Mouse (Mus musculus) kidney, embryonic 16.5 days (tissue): ENCODE results near the gene Maml3. TPM values are rescaled to one million over a fixed set of nuclear protein-coding genes. Genes with fewer than 3 reads are reported as not detected.

Experiments used
- ATAC-seq: fragments of 200-750 bp; cut with Nextera tagmentation; 2 replicates; pipeline ENCODE4 v1.8.0; 2017; ENCODE audit warnings: moderate TSS enrichment; ENCODE audit not compliant: low FRiP score, low TSS enrichment
- H3K27ac ChIP-seq: fragments of 300-500 bp; sonication (generic); 2 replicates; pipeline ENCODE4 v1.5.1; 2014; ENCODE audit warnings: low read length
- H3K27me3 ChIP-seq: fragments of 300-500 bp; sonication (generic); 2 replicates; pipeline ENCODE4 v1.6.1; 2014; ENCODE audit warnings: low read length, control low read depth, mixed read lengths; ENCODE audit not compliant: insufficient read depth
- H3K36me3 ChIP-seq: fragments of 300-500 bp; sonication (generic); 2 replicates; pipeline ENCODE4 v1.6.1; 2014; ENCODE audit warnings: low read length, control low read depth, mixed read lengths; ENCODE audit not compliant: insufficient read depth
- H3K4me1 ChIP-seq: fragments of 300-500 bp; sonication (generic); 2 replicates; pipeline ENCODE4 v1.6.1; 2014; ENCODE audit warnings: low read length, control low read depth, mixed read lengths; ENCODE audit not compliant: insufficient read depth
- H3K4me2 ChIP-seq: fragments of 300-500 bp; sonication (generic); replicated peaks from 2 replicates; pipeline ENCODE4 v1.6.1; 2014; ENCODE audit warnings: low read depth, low read length
- H3K4me3 ChIP-seq: fragments of 300-500 bp; sonication (generic); 2 replicates; pipeline ENCODE4 v1.5.1; 2014; ENCODE audit warnings: mild to moderate bottlenecking, low read length
- H3K9ac ChIP-seq: fragments of 300-500 bp; sonication (generic); replicated peaks from 2 replicates; pipeline ENCODE4 v1.6.1; 2014; ENCODE audit warnings: low read length
- H3K9me3 ChIP-seq: fragments of 300-500 bp; sonication (generic); 2 replicates; pipeline ENCODE4 v1.6.1; 2016; ENCODE audit warnings: low read length, control low read depth
- WGBS: fragments of 180-500 bp; shearing (Covaris S2); extraction: QIAGEN DNeasy Blood & Tissue Kit; methylation state at CpG from one replicate; pipeline ENCODE4 v1.1.7; 2014; 5-methylcytosine and 5-hydroxymethylcytosine counted together
- polyA plus RNA-seq: library from polyadenylated mRNA; unstranded; fragments of >200 nt; fragmentation: Nextera tagmentation; extraction: Ambion mirVana; gene quantifications from 2 replicates; pipeline ENCODE4 v1.2.1, GENCODE M21; 2015

The Maml3 gene
- polyA plus RNA-seq, 1 experiment from 2014 or later, result 6.7 TPM

DNA sequence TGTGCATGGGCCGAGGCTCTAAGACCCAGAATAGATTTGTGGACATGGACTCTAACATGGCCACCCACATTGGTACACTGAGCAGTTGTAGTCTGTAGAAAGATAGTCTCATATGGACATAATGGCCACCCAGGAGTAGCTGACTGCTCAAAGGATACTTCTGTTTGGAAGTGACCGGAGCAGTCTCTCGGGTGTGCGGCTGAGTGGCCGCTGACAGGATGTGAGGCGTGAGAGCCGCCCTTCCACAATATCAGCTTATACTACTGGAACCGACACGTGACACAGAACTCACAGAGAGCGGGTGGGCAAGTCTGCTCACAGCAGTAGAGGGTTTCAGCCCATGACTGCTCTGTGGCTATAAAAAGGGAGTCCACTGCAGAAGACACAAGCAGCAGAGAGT lies 283.3 kb downstream of the Maml3 start:
- Histone ChIP-seq H3K36me3 (no peaks in the 10 kb centered on the region), H3K9me3 (no peaks in the 10 kb centered on the region), H3K4me1 (no peaks in the 10 kb centered on the region), H3K4me3 (no peak overlapping the region), H3K27me3 (no peaks in the 10 kb centered on the region), H3K9ac (no peak overlapping the region), H3K4me2 (no peak overlapping the region), H3K27ac (no peak overlapping the region)
- WGBS, result 75% methylated on average over 10 of the region's 10 CpGs
- 0 out of 2 replicates have a peak, but pooled peaks have one; percentile 19 for ATAC-seq

DNA sequence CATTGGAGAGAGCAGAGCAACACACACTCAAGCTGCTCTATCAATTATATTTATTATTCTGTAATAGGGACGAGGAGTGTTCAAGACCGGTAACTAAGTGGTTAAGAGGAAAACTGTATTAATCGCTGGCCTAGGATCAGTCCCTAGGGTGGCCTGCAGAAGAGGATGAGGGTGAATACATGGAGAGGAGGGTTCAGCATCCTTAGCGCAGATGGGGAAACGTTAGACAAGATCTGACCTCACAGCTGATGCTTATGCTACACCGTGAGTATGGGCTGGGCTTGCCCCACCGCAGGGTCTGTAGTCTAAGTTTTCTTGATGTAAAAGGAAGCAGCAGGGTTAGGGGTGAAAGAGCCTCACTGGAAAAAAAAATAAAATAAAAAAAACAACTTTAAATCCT lies 285.8 kb downstream of the Maml3 start:
- ATAC-seq, result no peak
- H3K9ac ChIP-seq, result no peak overlapping the region

GRCm38 (mm10) chr3:51817919-51818318 lies 287.0 kb downstream of the Maml3 start:
- H3K4me2 ChIP-seq, result no peak overlapping the region
- H3K4me1 ChIP-seq, result no peaks in the 10 kb centered on the region
- no peaks in the 10 kb centered on the region for H3K36me3 ChIP-seq
- WGBS, result 93% methylated on average over 15 of the region's 15 CpGs
- H3K27me3 ChIP-seq, result no peaks in the 10 kb centered on the region
- H3K27ac ChIP-seq, result no peak overlapping the region
- H3K9me3 ChIP-seq, result no peaks in the 10 kb centered on the region
- H3K9ac ChIP-seq, result no peak overlapping the region
- no peak for ATAC-seq
- H3K4me3 ChIP-seq, result no peak overlapping the region

More for the DNA sequence above, 285.8 kb downstream of the Maml3 start:
- H3K36me3 ChIP-seq, result no peaks in the 10 kb centered on the region
- no peaks in the 10 kb centered on the region for H3K9me3 ChIP-seq
- H3K4me1 ChIP-seq, result no peaks in the 10 kb centered on the region
- H3K27me3 ChIP-seq, result no peaks in the 10 kb centered on the region
- H3K4me2 ChIP-seq, result no peak overlapping the region
- 52% methylated on average over 7 of the region's 7 CpGs for WGBS
- H3K4me3 ChIP-seq, result no peak overlapping the region
- no peak overlapping the region for H3K27ac ChIP-seq

DNA sequence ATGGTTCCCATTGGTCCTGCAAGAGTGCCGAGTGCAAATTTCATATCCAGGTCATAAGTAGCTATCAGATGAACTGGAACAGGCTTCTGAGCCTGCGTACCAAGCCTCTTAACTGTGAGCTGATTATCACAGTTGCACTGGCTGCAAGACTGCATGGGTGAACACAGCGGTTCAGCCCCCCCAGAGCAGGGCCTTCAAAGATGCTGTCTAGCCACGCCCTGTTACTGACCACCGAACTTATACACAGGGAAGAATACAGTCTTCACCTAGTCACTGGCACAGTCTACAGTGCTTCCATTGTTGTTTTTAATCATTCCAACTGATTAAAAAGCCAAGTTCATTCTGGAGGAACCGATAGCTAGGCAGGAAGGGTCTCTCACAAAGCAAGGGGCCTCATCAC lies 287.5 kb downstream of the Maml3 start:
- H3K27me3 ChIP-seq, result no peaks in the 10 kb centered on the region
- WGBS, result 82% methylated on average over 6 of the region's 6 CpGs
- H3K4me2 ChIP-seq, result no peak overlapping the region
- 0 out of 2 replicates have a peak, but pooled peaks cover 3% of the 10 kb centered on the region for H3K4me1 ChIP-seq
- no peak overlapping the region for H3K27ac ChIP-seq
- no peaks in the 10 kb centered on the region for H3K9me3 ChIP-seq
- H3K4me3 ChIP-seq, result no peak overlapping the region
- no peak for ATAC-seq
- H3K9ac ChIP-seq, result no peak overlapping the region
- H3K36me3 ChIP-seq, result no peaks in the 10 kb centered on the region

DNA sequence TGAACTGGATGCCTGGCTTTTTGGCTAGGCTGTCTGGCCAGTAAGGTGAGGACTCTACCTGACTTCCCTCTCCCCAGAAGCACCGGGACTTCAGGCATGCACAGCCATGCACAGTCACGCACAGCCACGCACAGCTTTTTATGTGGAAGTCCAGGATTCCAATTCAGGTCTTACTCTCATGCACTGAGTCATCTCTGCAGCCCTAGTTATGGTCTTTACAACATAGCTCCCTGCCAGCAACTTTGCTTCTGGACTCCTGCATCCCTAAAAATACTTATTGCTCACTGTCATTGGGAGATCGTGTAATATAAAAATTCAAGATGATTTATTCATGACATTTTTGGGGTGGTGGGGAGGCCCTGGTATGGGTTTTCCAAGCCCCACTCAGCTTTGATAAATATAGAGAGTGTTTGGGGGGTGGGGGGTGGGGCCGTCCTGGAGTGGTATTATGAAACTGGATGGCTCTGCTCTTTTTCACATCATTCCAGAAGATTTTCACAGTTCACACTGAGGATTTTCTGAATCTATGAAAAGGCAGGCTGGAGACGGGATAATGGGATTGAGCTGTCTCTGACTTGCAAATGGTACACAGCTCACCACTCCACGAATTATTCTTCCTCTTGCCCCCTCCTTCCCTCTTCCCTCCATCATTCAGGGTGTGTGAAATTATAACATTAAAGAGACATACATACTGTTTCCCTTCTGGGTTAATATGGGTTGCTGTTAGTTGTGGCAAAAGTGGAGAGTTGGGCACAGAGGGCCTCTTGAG lies 288.2 kb downstream of the Maml3 start:
- Histone ChIP-seq H3K27ac (no peak overlapping the region), H3K36me3 (no peaks in the 10 kb centered on the region), H3K4me3 (no peak overlapping the region), H3K9ac (no peak overlapping the region), H3K9me3 (no peaks in the 10 kb centered on the region), H3K27me3 (no peaks in the 10 kb centered on the region), H3K4me1 (0 out of 2 replicates have a peak, but pooled peaks cover 3% of the 10 kb centered on the region), H3K4me2 (no peak overlapping the region)
- no peak for ATAC-seq
- WGBS, result 88% methylated on average over 7 of the region's 7 CpGs

DNA sequence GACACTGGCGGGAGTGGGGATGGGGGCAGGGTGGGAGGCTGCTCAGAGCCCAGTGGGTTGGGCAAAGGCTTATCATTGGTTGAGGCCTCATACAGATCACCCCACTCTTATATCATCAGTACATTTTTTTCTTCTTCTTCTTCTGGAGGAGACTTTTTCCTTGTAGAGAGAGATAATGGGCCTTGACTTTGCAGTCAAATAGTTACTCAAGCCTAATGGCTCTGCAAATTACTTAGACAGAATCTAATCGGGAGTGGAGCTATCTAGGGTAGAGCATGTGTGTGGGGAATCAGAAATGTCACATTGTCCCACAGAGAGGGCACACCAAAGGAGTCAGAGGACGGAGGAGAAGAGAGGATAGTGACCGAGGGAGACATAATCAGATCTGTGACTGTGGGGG lies 290.8 kb downstream of the Maml3 start:
- H3K27me3 ChIP-seq, result no peaks in the 10 kb centered on the region
- H3K36me3 ChIP-seq, result no peaks in the 10 kb centered on the region
- no peak overlapping the region for H3K4me2 ChIP-seq
- 0 out of 2 replicates have a peak, but pooled peaks cover 3% of the 10 kb centered on the region for H3K4me1 ChIP-seq
- WGBS, result 80% methylated on average over 4 of the region's 4 CpGs
- H3K9ac ChIP-seq, result no peak overlapping the region
- H3K27ac ChIP-seq, result no peak overlapping the region
- no peak for ATAC-seq
- no peaks in the 10 kb centered on the region for H3K9me3 ChIP-seq
- H3K4me3 ChIP-seq, result no peak overlapping the region

DNA sequence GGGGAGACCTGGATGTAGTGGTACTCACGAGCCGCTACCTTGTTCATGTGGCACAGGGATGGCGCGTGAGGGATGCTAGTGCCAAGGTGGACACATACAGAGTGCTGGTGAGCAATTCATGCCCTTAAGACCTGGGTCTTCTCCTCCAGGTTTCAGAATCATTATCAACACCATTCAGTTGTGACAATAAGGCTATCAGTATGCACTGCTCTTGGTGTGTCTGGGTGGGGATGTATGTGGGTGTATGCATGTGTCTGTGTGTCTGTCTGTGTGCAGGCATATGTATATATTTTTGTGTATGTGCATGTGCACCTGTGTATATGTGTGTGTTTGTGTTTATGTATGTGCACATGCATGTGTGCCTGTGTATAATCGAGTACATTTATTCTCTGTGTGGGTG lies 291.7 kb downstream of the Maml3 start:
- Histone ChIP-seq H3K27ac (no peak overlapping the region), H3K9me3 (no peaks in the 10 kb centered on the region), H3K27me3 (no peaks in the 10 kb centered on the region), H3K4me3 (no peak overlapping the region), H3K4me1 (0 out of 2 replicates have a peak, but pooled peaks cover 3% of the 10 kb centered on the region), H3K36me3 (no peaks in the 10 kb centered on the region), H3K9ac (no peak overlapping the region), H3K4me2 (no peak overlapping the region)
- 98% methylated on average over 5 of the region's 5 CpGs for WGBS
- no peak for ATAC-seq

DNA sequence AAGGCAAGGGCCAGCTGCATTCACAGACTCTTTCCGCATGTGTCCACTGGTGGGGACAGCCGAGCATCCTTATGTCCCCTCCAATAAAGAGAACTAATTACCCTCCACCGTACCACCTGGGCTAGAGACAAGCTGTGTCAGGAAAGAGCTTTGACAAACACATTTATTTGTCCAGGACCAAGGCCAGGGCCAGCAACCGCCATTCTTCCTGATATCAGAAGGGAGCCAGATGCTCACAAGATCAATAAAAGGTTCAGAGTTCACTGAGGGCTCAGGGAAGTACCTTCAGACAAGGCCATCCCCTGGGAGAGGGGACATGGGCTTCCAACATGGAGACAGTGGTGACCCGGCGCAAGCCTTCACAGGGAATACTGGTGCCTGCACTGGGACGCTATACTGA lies 294.1 kb downstream of the Maml3 start:
- no peak overlapping the region for H3K4me2 ChIP-seq
- H3K4me1 ChIP-seq, result peaks cover 9% of the 10 kb centered on the region
- H3K27ac ChIP-seq, result no peak overlapping the region
- H3K9ac ChIP-seq, result no peak overlapping the region
- H3K9me3 ChIP-seq, result no peaks in the 10 kb centered on the region
- no peaks in the 10 kb centered on the region for H3K27me3 ChIP-seq
- no peaks in the 10 kb centered on the region for H3K36me3 ChIP-seq
- no peak overlapping the region for H3K4me3 ChIP-seq
- 74% methylated on average over 7 of the region's 7 CpGs for WGBS
- ATAC-seq, result no peak

DNA sequence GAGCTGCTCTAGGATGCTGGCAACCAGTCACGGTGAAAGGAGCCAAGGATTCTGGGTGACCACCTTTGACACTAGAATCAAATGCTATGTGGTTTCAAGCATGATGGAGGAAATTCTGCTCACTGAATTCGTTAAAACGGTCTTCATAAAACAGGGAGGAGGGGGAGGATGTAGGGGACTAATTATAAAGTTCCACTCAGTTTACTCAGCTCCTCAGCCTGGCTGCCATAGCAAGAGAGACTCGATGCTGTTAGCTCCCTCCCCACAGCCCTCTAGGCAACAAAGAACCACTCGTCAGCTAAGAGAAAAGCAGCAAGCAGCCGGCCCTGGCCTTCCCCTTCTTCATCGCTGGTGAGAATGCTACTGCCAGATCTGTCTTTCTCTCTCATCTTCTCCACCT lies 295.1 kb downstream of the Maml3 start:
- no peak overlapping the region for H3K27ac ChIP-seq
- WGBS, result 41% methylated on average over 7 of the region's 7 CpGs
- H3K27me3 ChIP-seq, result no peaks in the 10 kb centered on the region
- H3K4me2 ChIP-seq, result no peak overlapping the region
- H3K4me1 ChIP-seq, result peaks cover 16% of the 10 kb centered on the region
- H3K9me3 ChIP-seq, result no peaks in the 10 kb centered on the region
- ATAC-seq, result no peak
- H3K36me3 ChIP-seq, result no peaks in the 10 kb centered on the region
- no peak overlapping the region for H3K9ac ChIP-seq
- no peak overlapping the region for H3K4me3 ChIP-seq

- Histone ChIP-seq H3K36me3 (no peaks in the 10 kb centered on the region), H3K9ac (no peak overlapping the region), H3K4me1 (peaks cover 30% of the 10 kb centered on the region), H3K4me3 (no peak overlapping the region), H3K9me3 (no peaks in the 10 kb centered on the region), H3K4me2 (no peak overlapping the region), H3K27me3 (no peaks in the 10 kb centered on the region), H3K27ac (no peak overlapping the region)
- ATAC-seq, result no peak
- WGBS, result 84% methylated on average over 16 of the region's 16 CpGs
Observed at GRCm38 (mm10) chr3:51807981-51808870, 296.6 kb downstream of the Maml3 start.
